Mouse (Mus musculus) liver, adult 2 months (tissue): Measurements from ENCODE around the gene Odf2. TPM values are rescaled to one million over a fixed set of nuclear protein-coding genes. Genes with fewer than 3 reads are reported as not detected.
A peak's percentile ranks its signal among the peaks of the same experiment; 100 is the strongest.

Experiments
- DNase-seq: peaks from one replicate; pipeline ENCODE4 v3.0.0-alpha.2; 2011; ENCODE audit warnings: low read depth, low spot score; ENCODE audit errors: extremely low read depth
- H3K27ac ChIP-seq: fragments of 200-500 bp; replicated peaks from 2 replicates; pipeline ENCODE4 v1.5.1; 2012; ENCODE audit warnings: low read depth, mild to moderate bottlenecking, control low read depth, inconsistent platforms, low read length; ENCODE audit not compliant: insufficient read depth
- H3K27me3 ChIP-seq: fragments of 200-500 bp; 2 replicates; pipeline ENCODE4 v1.6.1; 2012; ENCODE audit warnings: mild to moderate bottlenecking, moderate library complexity, low read length, inconsistent platforms; ENCODE audit not compliant: control insufficient read depth, insufficient read depth
- H3K36me3 ChIP-seq: fragments of 200-500 bp; 2 replicates; pipeline ENCODE4 v1.6.1; 2012; ENCODE audit warnings: low read length, inconsistent platforms; ENCODE audit not compliant: control insufficient read depth, insufficient read depth
- H3K4me1 ChIP-seq: fragments of 200-500 bp; 2 replicates; pipeline ENCODE4 v1.6.1; 2011; ENCODE audit warnings: low read length; ENCODE audit not compliant: control insufficient read depth, insufficient read depth
- H3K4me3 ChIP-seq: fragments of 200-500 bp; 2 replicates; pipeline ENCODE4 v1.5.1; 2011; ENCODE audit warnings: low read depth, mild to moderate bottlenecking, control low read depth, low read length, moderate library complexity; ENCODE audit not compliant: insufficient read depth
- H3K79me2 ChIP-seq: fragments of 200-500 bp; 2 replicates; pipeline ENCODE4 v1.6.1; 2012; ENCODE audit warnings: inconsistent platforms, mild to moderate bottlenecking, low read length, moderate library complexity; ENCODE audit not compliant: control insufficient read depth, insufficient read depth
- H3K9ac ChIP-seq: fragments of 200-500 bp; 2 replicates; pipeline ENCODE4 v1.6.1; 2012; ENCODE audit warnings: low read depth, mild to moderate bottlenecking, control low read depth, inconsistent platforms, low read length
- CTCF ChIP-seq: fragments of 200-500 bp; IDR thresholded peaks from 2 replicates; pipeline ENCODE4 v1.5.1; 2011; ENCODE audit warnings: low read depth, low read length, control low read depth
- POLR2A ChIP-seq: fragments of 200-500 bp; IDR thresholded peaks from 2 replicates; pipeline ENCODE4 v1.6.1; 2011; ENCODE audit warnings: low read length, control low read depth; ENCODE audit not compliant: insufficient read depth; ENCODE audit errors: extremely low read depth
- WGBS: fragments of 180-500 bp; shearing (Covaris S2); methylation state at CpG from one replicate; pipeline ENCODE4 v1.1.7; 2018; 5-methylcytosine and 5-hydroxymethylcytosine counted together
- polyA plus RNA-seq: library from polyadenylated mRNA; depleted of rRNA; stranded (reverse); fragments of >200 nt; gene quantifications from 2 replicates; pipeline ENCODE4 v1.2.3, GENCODE M21; 2012
- total RNA-seq: library from RNA; depleted of rRNA; stranded (reverse); fragments of >200 nt; gene quantifications from 2 replicates; pipeline ENCODE4 v1.2.3, GENCODE M21; 2014

Gene Odf2
- total and polyA plus RNA-seq, 2 experiments, result 6.4 to 7.0 TPM

DNA sequence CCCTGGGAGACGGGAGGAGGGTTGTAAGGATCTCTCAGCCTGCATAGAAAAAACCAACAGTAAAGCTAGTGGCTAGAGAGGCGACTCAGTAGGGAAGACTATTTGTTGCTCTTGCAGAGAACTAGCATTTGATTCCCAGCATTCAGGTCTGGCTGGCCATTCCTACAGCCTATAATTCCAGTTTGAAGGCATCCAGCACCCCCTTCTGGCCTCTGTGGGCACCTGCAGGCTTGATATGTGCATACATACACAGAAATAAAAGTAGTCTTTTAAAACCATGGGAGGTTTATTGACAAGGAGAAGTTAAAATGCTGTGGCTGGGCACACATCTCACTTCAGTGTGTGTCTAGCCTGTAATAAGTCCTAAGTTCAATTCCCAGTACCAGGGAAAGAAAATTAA is 21.0 kb downstream of the Odf2 start:
- no peaks in the 10 kb centered on the region for H3K79me2 ChIP-seq

DNA sequence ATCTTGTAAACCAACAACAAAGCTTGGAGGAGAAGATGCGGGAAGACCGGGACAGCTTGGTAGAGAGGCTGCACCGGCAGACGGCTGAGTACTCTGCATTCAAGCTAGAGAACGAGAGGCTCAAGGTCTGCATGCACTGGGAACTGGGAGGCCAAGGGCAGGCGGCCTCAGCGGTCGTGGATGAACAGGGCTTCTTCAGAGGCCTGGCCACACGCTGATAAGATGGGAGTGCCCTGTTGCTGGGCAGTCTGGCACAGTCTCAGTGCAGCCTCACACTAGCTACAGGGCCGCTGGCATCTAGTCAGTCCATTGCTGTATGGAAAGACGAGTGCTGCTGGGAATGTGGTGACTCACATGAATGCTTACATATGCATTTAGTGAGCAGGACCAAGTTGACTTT is 28.6 kb downstream of the Odf2 start:
- 96% methylated on average over 11 of the region's 11 CpGs for WGBS
- peaks cover 3% of the 10 kb centered on the region; the same call in 1 of the 2 replicates for H3K4me1 ChIP-seq
- TF ChIP-seq POLR2A, result no peak
- TF ChIP-seq CTCF, result no peak
- H3K9ac ChIP-seq, result no peak overlapping the region
- H3K4me3 ChIP-seq, result no peak overlapping the region
- no peaks in the 10 kb centered on the region for H3K27me3 ChIP-seq
- peaks cover 4% of the 10 kb centered on the region; the same call in 1 of the 2 replicates for H3K36me3 ChIP-seq
- H3K79me2 ChIP-seq, result no peaks in the 10 kb centered on the region
- DNase-seq, result no peak
- H3K27ac ChIP-seq, result no peak overlapping the region

More for the DNA sequence above, 21.0 kb downstream of the Odf2 start:
- no peaks in the 10 kb centered on the region for H3K27me3 ChIP-seq
- peaks cover 16% of the 10 kb centered on the region for H3K36me3 ChIP-seq
- no peak overlapping the region for H3K9ac ChIP-seq
- no peak overlapping the region for H3K27ac ChIP-seq
- DNase-seq, result no peak
- TF ChIP-seq POLR2A, result no peak
- peak; percentile 32; the same call in 1 of the 2 replicates for TF ChIP-seq CTCF
- no peak overlapping the region for H3K4me3 ChIP-seq
- H3K4me1 ChIP-seq, result no peaks in the 10 kb centered on the region
- WGBS, result 96% methylated on average over 2 of the region's 2 CpGs

DNA sequence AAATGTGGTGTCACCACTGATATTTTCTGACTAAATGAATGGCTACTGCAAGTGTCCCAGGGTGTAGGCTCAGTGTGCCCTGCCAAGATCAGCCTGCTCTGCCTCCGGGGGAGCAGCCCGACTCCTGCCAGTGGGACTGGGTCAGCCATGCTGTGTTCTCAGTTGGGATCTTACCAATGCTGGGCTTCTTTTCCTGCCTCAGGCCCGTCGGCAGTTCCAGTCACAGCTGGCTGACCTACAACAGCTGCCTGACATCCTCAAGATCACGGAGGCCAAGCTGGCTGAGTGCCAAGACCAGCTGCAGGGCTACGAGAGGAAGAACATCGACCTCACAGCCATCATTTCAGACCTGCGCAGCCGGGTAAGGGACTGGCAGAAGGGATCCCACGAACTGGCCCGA is 33.0 kb downstream of the Odf2 start:
- H3K27ac ChIP-seq, result no peak overlapping the region
- no peak for DNase-seq

DNA sequence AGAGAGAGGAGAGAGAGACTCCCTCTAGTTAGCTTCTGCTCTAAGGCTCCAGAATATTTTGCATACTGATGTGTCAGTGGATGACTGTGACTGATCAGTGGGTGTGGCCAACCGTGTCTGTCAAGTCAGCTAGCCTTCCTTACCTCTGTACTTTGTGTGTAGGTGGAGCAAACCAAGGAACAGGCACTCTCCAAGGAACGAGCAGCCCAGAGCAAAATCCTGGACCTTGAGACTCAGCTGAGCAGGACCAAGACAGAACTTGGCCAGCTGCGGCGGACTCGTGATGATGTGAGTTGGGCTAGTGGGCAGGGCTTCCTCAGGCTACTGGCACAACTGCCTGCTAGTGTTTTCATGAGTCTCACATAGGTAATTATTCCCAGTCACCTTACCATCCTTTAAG is 37.5 kb downstream of the Odf2 start:
- Histone ChIP-seq H3K36me3 (peaks cover 17% of the 10 kb centered on the region), H3K27me3 (no peaks in the 10 kb centered on the region), H3K27ac (no peak overlapping the region), H3K79me2 (no peaks in the 10 kb centered on the region), H3K4me3 (no peak overlapping the region), H3K9ac (no peak overlapping the region), H3K4me1 (no peaks in the 10 kb centered on the region)
- TF ChIP-seq CTCF (no peak), POLR2A (no peak)
- no peak for DNase-seq
- WGBS, result 95% methylated on average over 5 of the region's 5 CpGs

More for the DNA sequence above, 33.0 kb downstream of the Odf2 start:
- Histone ChIP-seq H3K9ac (no peak overlapping the region), H3K4me1 (no peaks in the 10 kb centered on the region), H3K79me2 (no peaks in the 10 kb centered on the region), H3K36me3 (peaks cover 15% of the 10 kb centered on the region; the same call in 1 of the 2 replicates), H3K4me3 (no peak overlapping the region), H3K27me3 (no peaks in the 10 kb centered on the region)
- WGBS, result 61% methylated on average over 11 of the region's 11 CpGs
- TF ChIP-seq POLR2A, result no peak
- TF ChIP-seq CTCF, result no peak

DNA sequence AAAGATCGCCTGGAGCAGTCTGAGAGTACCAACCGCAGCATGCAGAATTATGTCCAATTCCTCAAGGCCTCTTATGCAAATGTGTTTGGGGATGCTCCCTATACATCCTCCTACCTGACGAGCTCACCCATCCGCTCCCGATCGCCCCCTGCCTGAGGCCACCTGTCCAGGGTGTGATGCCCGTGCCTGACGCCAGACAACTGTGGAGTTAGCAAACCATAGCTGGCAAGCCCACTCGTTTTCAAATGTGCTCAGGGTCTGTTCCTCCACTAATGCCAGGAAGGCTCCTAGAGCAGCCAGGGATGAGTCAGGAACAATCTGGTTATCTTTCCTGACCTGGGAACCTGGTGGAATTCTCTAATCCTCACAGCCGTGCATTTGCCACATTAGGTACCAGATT is 41.5 kb downstream of the Odf2 start:
- peaks cover 9% of the 10 kb centered on the region for H3K36me3 ChIP-seq
- 92% methylated on average over 10 of the region's 10 CpGs for WGBS
- no peak overlapping the region for H3K4me3 ChIP-seq
- DNase-seq, result no peak
- no peaks in the 10 kb centered on the region for H3K27me3 ChIP-seq
- no peak overlapping the region for H3K27ac ChIP-seq
- TF ChIP-seq POLR2A, result no peak
- TF ChIP-seq CTCF, result no peak
- no peaks in the 10 kb centered on the region for H3K4me1 ChIP-seq
- no peak overlapping the region for H3K9ac ChIP-seq
- no peaks in the 10 kb centered on the region for H3K79me2 ChIP-seq

DNA sequence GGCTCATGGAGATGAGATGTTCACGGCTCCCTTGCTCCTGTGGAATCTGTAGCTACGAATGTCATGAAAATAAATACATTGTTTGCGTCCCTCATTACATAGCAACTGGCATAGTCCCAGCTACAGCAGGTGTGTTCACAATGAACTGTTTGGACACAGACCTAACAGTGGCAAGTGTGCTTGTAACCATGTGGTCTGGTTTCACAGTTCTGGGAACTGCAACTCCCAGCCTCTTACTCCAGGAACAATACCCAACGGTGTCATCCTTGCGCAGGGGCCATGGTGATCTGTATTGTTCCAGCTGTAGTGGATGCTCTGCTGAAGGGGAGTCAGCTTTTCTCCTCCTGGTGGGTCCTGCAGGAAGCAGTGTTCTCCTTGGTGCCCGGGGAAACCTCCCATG is 42.2 kb downstream of the Odf2 start:
- H3K4me1 ChIP-seq, result peaks cover 3% of the 10 kb centered on the region
- H3K4me3 ChIP-seq, result no peak overlapping the region
- no peaks in the 10 kb centered on the region for H3K79me2 ChIP-seq
- TF ChIP-seq POLR2A (no peak), CTCF (no peak)
- H3K27ac ChIP-seq, result no peak overlapping the region
- H3K27me3 ChIP-seq, result no peaks in the 10 kb centered on the region
- H3K9ac ChIP-seq, result no peak overlapping the region
- 92% methylated on average over 6 of the region's 6 CpGs for WGBS
- DNase-seq, result no peak
- peaks cover 6% of the 10 kb centered on the region for H3K36me3 ChIP-seq
